Mouse (Mus musculus): ENCODE measurements around the gene Tcf7l1.
"Not testable (repeated sequence)": the region's sequence is repeated elsewhere in the genome, so short reads cannot be mapped to it uniquely, and the experiment has no call there.

Gene Tcf7l1

DNA sequence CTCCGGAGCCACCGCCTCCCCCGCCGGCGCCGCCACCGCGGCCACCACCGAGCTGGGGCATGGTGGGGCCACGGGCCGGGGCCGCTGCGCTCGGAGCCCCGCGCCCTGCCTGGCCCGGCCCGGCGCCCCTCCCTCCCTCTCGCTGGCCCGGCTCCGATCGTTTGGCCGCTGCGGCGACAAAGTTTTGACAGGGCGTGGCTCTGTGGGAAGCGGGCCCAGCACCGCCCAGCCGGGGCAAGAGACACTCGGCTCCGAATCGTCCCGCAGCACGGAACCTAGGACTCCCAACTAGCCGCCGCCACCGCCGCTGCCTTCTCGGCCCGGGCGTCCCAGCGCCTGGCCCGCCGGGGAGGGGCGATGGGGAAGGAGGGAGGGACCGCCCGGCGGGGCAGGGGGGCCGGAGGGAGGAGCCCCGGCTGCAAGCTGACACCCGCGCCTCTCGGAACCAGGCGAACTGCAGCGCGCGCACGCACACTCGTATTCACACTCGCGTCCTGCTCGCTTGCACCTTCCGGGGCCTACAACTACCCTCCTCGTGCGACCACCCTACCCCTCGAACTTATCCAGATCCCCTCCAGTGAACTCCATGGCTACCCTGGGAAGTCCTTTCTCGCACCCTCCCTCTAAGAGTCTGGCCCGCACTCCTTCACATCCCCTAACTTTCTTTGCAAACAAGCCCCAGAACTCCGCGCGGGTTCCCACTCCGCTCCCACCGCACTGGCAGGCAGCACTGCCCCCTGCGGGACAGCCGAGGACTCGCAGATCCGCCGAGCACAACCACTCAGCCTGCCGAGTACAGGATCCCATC lies at the start of gene Tcf7l1:
TSS of gene Tcf7l1 (minus strand) at position 363 of the 808 bp plus-strand sequence.
- peak; percentile 61 to 72 for DNase-seq

DNA sequence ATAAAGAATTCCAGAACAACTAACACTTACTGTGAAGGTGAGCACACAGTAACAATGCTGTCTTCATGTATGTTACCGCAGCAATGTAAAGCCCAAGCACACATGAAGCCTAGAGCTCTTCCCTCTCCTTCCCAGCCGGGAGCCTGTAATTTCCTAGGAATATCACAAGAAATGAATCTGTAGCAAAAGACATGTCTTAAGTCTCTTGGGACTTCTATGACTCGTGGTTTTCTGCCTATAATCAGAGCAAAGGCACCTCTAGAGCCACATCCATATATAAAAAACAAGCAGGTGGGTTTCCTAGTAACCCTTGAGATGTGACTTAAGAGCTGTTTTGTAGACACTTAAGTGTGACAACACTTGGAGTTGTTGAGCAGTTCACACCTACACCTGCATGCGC lies 48.7 kb upstream of the Tcf7l1 start:
- no peak for DNase-seq

DNA sequence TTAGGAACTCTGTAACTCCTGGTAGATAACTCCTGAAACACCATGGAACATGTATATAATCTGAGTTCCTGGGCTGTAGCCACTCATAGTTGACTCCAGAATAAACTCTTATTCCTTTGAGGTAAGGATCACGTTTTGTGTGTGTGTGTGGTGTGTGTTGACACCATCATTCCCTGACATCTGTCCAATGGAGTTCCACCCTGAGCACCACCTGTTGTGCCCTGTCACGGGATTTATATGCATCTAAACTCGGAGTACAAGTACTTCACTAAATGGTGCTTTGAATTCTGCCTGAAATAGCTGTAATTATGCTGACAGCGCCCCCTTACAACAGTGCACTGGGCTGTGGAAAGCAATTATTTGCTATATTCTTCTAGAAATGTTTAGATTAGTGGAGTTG lies 45.5 kb upstream of the Tcf7l1 start:
- no peak for DNase-seq

DNA sequence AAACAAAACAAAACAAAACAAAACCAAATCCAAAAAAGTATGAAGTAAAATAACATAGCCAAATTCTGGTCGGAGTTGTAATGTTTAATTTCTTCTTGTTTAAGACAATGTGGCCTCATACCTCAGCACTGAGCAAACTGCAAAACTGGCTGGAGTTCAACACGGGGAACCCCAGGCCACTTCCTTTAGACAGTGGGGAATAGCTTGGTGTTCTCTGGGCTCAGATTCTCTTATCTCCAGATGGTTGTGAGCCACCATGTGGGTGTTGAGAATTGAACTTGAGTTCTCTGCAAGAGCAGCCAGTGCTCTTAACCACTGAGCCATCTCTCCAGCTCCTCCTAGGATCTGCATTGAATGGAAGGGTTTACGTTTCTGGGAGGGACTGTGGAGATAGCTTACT lies 42.8 kb upstream of the Tcf7l1 start:
- DNase-seq: no peak

DNA sequence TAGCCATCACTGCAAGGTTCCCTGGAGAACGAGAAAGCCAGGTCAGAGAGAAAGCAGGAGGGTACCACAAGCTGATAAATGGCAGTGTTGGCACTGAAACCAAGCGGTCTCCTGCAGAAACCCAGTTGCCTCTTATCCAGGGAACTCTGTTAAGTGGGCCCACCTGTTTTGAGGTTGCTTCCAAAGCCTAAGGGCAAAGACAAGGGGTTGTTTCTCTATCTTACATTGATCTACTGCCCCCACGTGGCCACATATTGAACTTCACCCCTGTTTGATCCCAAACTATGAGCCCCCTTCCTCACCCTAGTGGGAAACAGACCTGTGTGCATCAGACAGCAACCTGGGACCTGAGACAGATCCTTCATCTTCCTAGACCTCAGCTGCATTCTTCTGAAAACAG lies 42.2 kb upstream of the Tcf7l1 start:
- DNase-seq: peak; percentile 23 to 24

DNA sequence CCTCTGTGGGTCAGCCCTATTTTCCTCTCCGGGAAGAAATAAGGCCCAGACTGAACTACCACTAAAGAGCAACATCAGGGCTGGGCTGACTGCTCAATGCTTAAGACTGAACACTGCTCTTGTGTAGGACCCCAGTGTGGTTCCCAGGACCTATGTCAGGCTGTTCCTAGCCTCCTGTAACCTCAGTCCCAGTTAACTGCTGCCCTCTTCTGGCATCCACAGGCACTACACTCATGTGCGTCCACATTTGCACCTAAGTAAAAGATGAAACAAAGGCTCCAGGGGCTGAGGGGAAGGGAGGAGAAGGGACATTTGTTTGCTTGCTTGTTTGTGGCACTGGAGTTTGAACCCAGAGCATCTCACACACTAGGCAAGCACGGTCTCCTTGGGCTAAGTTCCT lies 39.8 kb upstream of the Tcf7l1 start:
- no peak for DNase-seq

DNA sequence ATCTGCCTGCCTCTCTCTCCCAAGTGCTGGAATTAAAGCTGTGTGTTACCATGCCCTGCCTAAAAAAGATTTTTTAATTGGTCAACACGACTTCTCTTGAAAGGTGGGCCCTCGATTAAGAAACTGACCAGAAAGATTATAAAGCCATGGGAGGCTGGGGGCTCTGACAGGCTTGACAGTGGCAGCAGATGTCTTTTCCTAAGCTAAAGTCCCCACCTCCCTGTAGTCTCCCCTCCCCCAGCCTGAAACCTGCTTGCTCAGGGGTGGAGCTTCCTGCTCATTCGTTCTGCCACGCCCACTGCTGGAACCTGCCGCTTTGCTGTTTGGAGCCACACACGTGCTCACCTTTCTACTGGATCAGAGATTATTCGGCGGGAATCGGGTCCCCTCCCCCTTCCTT lies 39.0 kb upstream of the Tcf7l1 start:
- not testable (repeated sequence) for DNase-seq

DNA sequence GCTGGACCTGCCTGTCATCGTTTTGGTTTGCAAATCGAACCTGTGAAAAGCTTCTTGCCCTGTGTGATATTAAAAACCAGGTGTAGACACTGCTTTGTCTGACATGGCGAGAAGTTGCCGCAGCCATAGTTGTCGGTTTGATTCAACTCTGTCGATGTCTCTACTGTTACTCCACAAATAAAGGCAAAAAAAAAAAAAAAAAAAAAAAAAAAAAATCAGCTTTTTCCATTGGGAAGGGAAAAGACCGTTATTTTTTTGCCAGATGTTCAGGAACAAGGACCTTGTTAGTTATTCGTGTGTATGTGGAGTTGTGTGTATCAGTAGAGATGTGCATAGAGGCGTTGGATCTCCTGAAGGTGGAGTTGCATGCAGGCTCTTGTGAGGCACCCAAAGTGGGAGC lies 36.7 kb upstream of the Tcf7l1 start:
- no peak for DNase-seq

DNA sequence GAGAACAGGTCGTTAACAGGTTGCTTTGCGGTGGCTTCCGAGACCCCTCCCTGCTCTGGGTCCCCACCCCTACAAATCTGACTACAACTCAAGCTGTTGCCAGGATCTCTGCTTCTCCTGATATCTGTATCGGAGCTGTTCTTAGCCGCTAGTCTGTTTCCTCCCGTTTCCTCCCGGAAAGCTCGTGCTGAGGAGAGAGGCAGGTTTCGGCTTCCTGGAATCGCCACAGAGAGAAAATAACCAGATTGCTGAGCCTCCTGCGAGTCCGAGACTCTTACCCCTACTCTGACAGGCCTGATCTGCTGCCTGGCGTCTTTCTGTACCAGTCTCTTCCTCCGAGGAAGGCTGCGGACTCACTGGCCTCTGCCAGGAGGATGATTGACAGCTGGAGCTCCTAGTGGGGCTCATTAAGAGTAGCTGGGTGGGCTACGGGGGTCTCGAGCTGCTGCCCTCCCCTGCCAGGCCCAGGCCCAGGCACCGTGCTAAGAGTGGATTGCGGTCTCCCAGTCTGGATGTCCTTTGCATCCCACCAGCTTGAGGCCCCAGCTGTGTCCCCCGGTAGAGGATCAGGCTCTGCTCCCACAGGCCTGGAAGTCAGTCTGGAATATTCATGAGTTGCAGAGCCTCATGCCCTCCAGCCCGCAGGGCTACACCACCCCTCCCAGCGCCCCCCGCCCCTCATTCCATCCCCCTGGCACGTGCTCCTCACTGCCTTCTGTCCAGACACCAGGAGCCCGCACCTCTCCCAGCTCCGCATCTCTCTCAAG lies 36.1 kb upstream of the Tcf7l1 start:
- DNase-seq: no peak

DNA sequence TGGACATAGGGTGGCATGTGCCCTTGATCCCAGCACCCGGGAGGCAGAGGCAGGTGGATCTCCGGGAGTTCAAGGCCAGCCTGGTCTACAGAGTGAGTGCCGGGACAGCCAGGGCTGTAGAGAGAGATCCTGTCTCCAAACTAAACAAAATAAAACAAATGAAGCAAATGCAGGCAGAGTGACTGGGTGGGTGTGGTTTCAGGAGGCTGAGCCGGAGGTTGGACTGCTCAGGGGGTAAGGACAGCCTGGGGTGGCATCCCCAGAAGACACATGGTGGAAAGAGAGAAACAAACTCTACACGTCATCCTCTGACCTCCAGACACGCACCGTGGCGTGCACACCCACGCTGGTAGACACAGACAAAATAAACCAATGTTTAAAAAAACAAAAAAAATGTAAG lies 24.4 kb upstream of the Tcf7l1 start:
- DNase-seq: no peak

DNA sequence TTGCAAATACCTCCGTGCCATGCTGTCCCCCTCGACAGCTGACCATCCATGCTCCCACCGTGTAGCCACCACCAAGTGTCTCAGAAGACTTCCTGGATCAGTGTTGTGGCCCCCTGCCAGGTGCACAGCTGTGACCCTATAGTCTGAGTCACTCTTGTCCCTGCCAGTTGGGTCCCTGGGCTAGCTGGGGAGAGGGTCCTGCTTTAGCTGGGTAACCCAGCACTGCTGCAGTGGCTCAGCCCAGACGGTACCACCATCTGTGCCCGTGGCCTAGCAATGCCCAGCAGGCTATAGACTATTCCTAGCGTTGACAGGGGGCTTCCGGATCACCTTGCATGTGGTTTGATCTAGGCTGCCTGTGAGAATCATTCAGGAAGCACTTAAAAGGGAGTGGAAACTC lies 21.2 kb upstream of the Tcf7l1 start:
- DNase-seq: no peak

DNA sequence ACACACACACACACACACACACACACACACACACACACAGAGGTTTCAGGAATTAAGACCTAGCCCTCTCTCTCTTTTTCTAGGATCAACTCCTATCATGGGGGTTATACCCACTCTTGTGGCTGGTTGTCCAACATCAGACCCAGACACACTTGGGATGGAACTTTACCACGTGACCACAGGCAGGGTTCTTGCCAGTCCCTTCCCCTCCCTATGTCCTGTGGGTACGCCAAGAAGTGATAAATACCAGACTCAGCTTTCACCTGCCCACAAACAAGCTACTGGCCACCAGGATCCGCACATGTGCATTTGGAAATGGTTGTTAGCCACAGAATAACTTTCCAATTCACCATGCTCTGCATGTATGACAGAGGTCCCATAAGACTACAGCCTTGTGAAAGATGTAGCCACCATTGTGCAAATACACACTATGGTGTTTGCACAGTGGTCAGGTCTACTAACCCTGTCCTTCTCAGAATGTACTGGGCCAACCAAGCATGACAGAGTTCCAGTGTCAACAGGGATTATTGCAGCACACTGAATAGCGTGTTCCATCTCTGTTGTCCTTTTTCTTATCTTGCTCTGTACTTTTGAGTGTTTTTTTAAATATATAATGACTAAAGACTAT lies 20.6 kb upstream of the Tcf7l1 start:
- no peak for DNase-seq

DNA sequence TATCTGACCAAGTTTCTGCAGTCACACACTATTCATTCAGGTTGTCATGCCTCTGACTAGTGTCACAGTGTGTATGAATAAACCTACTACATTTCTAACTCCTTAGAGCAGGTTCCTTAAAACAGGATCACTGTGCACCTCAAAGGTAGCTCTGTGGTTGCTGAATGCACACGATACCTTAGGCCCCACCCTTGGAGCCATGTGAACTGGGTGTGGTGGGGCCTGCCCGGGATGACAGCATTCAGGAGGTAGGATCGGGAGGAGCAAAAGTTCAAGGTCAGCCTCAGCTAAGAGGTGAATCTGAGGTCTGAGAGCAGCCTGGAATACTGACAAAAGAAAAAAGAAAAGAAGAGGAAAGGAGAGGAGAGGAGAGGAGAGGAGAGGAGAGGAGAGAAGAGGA lies 19.3 kb upstream of the Tcf7l1 start:
- no peak for DNase-seq

DNA sequence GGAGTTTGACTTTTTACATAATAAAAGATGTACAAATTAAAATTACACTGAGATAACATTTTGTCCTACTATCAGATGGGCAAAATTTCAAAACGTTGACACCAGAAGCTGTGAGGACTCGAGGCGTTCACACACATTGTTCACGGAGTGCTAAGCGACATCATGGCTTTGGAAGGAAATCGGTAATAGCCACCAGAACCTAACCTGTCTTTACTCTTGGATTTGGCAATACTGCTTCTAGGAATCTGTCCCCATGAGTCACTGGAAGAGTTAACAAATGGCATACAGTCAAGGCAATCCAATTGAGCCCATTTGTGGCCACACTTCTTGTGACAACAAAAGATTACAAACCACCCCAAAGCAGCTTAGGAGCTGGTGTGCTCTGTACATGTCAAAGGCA lies 14.6 kb upstream of the Tcf7l1 start:
- DNase-seq: no peak

DNA sequence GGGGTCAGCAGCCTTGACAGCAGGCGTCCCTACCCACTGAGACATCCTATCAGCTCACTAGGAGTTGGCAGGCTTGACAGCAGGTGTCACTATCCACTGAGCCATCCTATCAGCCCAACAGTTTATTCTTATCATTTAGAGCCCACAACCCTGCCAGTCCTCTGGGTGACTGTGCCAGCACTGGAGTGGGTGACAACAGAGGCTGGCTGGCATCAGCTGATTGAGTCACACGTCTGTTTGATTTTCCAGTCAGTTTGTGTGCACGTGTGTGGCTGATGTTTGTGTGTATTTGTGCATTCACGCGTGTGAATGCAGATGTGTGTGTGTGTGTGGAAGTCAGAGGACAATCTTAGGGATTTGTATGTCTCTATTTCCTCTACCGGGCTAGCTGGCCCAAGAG lies 13.1 kb upstream of the Tcf7l1 start:
- DNase-seq: no peak

DNA sequence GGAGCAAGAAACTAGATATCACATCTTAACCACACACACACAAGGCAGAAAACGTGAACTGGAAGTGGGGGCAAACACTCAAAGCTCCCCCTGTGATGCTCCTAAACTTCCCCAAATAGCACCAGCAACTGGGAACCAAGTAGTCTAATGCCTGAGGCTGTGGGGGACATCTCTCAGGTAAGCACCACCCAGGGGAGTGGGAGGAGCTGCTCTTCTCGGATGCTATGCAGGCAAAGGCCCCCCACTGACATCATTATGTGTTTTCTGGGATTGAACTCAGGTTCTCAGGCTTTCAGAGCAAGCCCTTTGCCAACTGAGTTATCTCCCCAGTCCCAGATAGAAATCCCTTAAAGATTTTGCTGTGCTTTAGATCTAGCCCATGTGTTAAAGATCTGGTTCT lies 11.6 kb upstream of the Tcf7l1 start:
- no peak for DNase-seq

DNA sequence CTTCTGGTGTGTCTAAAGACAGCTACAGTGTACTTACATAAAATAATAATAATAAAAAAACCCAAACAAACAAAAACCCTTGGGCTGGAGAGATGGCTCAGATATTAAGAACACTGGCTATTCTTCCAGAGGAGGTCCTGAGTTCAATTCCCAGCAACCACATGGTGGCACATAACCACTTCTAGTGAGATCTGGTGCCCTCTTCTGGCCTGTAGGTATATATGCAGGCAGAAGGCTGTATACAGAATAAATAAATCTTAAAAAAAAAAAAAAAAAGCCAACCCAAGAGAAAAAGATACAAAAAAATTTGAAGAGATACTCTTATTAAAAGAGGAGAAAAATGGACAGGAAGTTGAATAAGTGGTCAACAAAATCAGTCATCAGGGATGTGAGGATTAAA lies 8.7 kb upstream of the Tcf7l1 start:
- DNase-seq: no peak

DNA sequence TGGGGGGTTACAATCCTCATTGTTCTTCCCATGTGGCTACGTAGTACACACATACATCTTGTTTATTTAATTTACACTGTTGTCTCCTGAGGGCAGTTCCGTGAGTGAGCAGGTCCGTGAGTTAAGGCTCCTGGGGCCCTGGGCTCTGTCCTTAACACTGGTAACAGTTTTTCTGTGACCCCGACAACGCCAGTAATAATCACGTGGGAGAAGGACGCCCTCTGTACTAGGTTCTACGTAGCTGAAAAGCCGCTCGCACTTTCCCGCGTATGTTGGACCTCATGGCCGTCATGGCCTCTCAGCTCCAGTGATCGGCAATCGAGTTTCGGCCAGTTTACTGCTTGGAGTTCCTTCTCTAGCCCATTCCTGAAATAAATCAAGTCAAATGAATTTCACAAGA lies 6.4 kb upstream of the Tcf7l1 start:
- no peak for DNase-seq

DNA sequence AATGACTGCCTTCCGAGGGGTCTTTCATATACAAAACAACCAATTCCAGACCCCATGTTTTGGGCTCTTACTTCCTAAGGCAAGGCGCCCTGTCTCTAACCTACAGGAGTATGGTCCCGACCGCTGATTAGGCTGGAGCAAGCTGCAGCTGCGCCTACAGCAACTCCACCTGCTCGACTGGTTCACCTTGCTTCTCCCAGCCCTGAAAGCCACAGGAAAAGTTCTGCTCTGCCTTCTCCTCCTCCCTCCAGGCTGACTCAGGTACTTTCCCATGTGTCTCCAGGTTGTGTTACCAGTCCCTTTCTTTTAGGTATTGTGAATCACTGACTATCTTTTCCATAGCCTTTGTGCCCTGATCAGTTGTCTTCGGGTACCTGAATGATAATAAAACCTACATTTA lies 5.8 kb upstream of the Tcf7l1 start:
- DNase-seq: no peak

DNA sequence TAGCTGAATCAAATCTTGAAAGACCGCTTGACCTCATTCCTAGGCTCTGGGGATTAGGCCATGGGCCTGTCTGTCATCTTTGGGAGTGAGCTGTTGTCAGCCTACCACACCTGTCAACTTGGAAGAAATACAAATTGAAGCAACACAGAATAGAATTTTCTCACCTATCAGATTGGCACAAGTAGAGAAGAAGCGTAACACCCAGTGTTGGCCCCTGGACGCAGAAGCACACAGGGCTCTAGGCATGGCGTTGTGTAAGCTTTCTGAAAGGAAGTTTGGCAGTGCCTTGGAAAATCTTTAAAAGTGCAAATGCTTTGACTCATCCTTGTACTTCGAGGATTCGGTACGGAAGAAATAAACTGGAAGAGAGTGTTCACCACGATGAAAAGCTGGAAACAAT lies 3.6 kb upstream of the Tcf7l1 start:
- DNase-seq: no peak

DNA sequence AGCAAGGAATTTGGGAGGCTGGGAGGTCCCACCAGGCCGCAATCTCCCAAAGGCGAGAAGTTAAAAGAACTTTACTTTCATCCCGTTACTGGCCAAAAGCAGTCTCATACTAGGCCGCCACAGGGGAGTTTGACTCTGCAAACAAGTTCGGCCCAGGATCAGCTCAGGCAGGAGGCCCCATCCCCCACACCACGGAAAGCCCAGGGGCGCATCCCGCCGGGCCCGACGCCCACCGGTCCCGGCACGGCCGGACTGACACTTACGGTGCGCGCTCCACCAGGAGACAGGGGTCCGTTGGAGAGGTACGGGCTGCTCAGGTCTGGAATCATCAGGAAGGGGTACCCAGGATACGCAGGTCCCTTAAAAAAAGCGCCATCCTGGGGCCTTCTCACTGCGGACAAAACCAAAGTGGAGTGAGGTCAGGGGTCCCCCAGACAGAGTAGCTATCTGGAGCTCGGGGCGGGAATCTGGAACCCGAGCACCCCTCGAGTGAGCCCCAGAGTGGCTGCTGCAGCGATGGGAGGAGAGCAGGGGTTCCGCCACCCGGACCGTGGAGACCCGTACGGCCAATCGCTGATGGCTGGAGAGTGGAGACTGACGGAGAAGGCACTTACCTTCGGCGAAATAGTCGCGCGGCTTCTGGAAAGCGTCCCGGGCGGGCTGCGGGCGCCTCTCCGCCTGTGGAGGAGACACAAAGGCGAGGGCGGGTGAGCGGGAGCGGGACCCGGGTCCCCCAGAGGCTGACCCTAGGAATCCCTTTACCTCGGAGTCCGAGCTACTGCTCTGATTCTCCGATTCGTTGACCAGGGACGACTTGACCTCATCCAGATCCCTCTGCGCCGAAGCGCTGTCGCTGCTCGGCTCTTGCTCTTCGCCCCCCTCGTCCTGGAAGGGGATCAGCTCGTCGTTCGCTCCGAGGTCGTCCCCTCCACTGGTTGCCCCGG lies 834 bp downstream of the Tcf7l1 start:
- DNase-seq: peak in 1 of 2 experiments; percentile 16

DNA sequence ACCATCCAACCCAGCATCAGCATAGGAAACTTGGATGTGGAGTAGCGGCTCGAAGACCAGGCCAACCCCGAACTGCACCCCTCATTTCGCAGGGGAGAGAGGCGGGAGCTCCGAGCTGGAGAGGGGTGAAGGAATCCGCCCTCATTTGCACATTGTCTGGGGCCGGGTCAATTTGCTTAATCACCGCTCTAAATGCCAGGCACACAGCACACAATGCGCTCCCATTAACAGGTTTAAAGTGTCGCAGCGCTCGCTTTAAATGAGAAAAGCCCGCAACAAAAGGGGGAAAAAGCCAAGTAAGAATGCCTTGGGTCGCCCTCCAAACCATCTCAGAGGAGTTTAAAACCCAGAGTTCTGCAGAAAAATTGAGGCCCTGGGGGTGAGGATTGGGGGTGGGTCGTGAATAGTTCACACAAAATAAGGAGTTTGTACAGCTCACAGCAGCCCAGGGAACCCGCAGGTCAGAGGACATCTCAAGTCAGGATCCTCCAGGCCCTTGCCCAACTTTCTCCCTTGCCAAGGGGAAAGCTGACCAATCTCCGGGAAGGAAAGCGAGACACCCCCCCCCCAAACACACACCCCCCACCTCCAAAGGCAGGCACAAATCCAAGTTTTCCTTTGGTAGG lies 1.6 kb downstream of the Tcf7l1 start:
- DNase-seq: no peak

Data from cerebellum, adult 18-20 months (tissue).